Mouse (Mus musculus) fat pad, adult 2 months (tissue): ENCODE measurements around the gene Ppig.

Experiments
- DNase-seq: peaks from one replicate; pipeline ENCODE4 v3.0.0-alpha.2; 2011; ENCODE audit warnings: low read depth, low spot score; ENCODE audit errors: extremely low read depth

Ppig gene

GRCm38 (mm10) chr2:69760980-69761379 lies 38.6 kb downstream of the Ppig start:
- no peak for DNase-seq

- DNase-seq: no peak
Measured at GRCm38 (mm10) chr2:69763340-69763739, 41.0 kb downstream of the Ppig start.

- no peak for DNase-seq
Measured at GRCm38 (mm10) chr2:69764716-69765115, 42.4 kb downstream of the Ppig start.

GRCm38 (mm10) chr2:69773331-69773730 lies 51.0 kb downstream of the Ppig start:
- DNase-seq: no peak

- no peak for DNase-seq
Measured at GRCm38 (mm10) chr2:69777985-69778835, 55.9 kb downstream of the Ppig start.

GRCm38 (mm10) chr2:69778836-69779177 lies 56.5 kb downstream of the Ppig start:
- DNase-seq: no peak

GRCm38 (mm10) chr2:69788974-69789373 lies 66.6 kb downstream of the Ppig start:
- no peak for DNase-seq

GRCm38 (mm10) chr2:69789429-69790069 lies 67.2 kb downstream of the Ppig start, which contains the start of the genes Ccdc173 and Phospho2:
Gene Ccdc173, minus strand, starts transcription at chr2:69789575.
Gene Phospho2, plus strand, starts transcription at chr2:69789623.
- DNase-seq: peak; percentile 74

GRCm38 (mm10) chr2:69790285-69790684 lies 67.9 kb downstream of the Ppig start:
- DNase-seq: peak; percentile 30

- no peak for DNase-seq
Measured at GRCm38 (mm10) chr2:69790722-69791121, 68.4 kb downstream of the Ppig start.

GRCm38 (mm10) chr2:69802911-69803312 lies 80.6 kb downstream of the Ppig start:
- no peak for DNase-seq
